Mouse (Mus musculus) T-helper 1 cell (primary cell): ENCODE measurements at regions not wholly inside any gene's neighbourhood (a gene's known extent, or its start where the extent isn't known, plus 50 kb on each side); places are given as distances from the start of the nearest gene placed in this dataset.

Source experiments
- in situ Hi-C: fragments of 300-600 bp; cut with MboI, MseI; formaldehyde crosslinking; loops from one replicate; pipeline ENCODE4 v1.15.1; 2025; ENCODE audit warnings: high pct_unique_total_duplicates

DNA sequence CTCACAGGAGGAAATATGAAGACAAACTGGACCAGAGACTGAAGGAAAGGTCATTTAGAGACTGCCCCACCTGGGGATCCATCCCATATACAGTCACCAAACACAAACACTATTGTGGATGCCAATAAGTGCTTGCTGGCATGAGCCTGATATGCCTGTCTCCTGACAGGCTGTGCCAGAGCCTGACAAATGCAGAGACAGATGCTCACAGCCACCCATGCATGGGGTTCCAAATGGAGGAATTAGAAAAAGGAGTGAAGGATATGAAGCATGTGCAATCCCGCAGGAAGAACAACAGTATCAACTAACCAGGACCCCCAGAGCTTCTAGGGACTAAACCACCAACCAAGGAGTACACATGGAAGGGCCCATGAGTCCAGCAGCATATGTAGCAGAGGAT, 505.9 kb downstream of the Gm6685 start:
- in situ Hi-C loops = loop anchor here (5.0 kb wide), 1 partner anchor 59 kb away; no protein-coding TSS in a partner anchor

GRCm38 (mm10) chr11:27799826-27800620, 539.6 kb downstream of the Gm6685 start:
- in situ Hi-C loops = no loop called here

- in situ Hi-C loops = no loop called here
These were observed 585.8 kb downstream of the Gm6685 start for GRCm38 (mm10) chr11:27753913-27754218.

DNA sequence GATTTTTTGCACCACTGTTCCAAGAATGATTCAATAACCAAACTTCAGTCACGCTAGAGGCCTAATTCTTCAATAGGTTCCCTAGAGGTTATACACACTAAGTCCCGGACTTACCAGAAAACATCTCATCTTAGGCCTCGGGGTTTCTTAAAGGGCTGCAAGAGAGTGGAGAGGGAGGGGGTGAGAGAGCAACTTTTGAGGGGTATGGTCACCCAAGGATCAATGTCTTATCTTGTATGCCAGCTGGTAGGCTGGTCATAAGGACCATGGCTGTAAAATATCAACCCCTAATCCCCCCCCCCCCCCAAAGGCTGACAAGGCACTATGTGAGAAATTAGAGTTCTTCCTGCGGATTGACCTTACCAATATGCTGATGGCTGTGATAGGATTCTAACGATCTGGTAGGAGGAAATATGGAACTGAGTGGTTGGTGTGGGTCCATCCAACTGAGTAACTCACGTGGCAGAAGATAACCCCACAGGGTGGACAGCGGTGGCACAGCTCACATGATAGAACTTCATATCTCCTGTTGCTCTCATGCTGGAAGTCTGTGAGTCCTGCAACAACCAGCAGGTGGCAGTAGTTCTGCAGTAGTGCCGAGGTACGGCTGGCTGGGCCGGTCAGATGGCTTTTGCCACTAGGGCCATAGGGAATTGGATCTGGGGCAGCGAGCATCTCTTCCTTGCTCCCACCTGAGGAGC, 586.3 kb downstream of the Gm6685 start:
- in situ Hi-C loops = no loop called here

DNA sequence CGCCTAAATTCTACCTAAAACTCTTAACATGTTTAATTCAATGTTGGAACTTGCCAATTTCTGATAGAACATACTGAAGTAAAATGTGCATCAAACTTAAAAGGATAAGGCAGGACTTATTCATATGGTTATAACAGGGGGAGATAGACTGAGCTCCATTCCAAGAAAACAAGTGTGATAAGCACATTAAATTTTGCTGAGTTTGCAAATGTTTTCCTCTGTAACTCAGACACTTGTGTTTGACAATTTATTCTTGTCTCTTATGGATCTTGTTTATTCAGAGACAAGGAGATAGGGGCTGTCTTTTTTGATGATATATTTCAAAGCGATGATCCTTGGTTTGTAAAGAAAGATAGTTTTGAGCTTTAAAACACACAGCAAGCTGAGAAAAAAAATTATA, 613.6 kb downstream of the Gm6685 start:
- in situ Hi-C loops = no loop called here

DNA sequence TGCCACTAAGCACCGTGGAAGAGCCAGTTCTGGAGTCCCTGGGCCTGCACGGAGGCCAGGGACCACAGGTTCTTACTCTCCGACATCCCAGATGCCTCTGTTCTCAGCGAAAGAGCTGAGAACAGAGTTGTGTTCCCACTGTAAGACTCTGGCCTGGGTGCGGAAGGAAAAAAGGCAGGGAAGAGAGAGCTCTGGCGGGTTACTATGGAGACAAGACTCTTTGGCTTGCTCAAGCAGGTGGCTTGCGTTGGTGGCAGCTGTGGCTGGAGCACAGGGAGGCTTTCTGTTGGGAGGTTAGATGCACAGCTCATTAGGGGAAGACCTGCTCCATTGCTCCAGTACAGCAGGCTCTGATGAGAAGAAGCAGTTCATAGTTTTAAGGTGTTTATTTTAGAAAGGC, 618.3 kb downstream of the Gm6685 start:
- in situ Hi-C loops = no loop called here

GRCm38 (mm10) chr11:27672436-27672835, 667.2 kb downstream of the Gm6685 start:
- in situ Hi-C loops = no loop called here
